Mouse (Mus musculus) cerebellum, adult 11-12 months (tissue): ENCODE results near the gene Foxe3.

Source experiments
- DNase-seq: peaks from one replicate; pipeline ENCODE4 v3.0.0; 2022

Gene Foxe3

GRCm38 (mm10) chr4:114916056-114916455, 9.8 kb downstream of the Foxe3 start:
- no peak for DNase-seq

- DNase-seq: no peak
Observed at GRCm38 (mm10) chr4:114913594-114913962, 12.2 kb downstream of the Foxe3 start.

- no peak for DNase-seq
Observed at GRCm38 (mm10) chr4:114912705-114913593, 12.9 kb downstream of the Foxe3 start.

DNA sequence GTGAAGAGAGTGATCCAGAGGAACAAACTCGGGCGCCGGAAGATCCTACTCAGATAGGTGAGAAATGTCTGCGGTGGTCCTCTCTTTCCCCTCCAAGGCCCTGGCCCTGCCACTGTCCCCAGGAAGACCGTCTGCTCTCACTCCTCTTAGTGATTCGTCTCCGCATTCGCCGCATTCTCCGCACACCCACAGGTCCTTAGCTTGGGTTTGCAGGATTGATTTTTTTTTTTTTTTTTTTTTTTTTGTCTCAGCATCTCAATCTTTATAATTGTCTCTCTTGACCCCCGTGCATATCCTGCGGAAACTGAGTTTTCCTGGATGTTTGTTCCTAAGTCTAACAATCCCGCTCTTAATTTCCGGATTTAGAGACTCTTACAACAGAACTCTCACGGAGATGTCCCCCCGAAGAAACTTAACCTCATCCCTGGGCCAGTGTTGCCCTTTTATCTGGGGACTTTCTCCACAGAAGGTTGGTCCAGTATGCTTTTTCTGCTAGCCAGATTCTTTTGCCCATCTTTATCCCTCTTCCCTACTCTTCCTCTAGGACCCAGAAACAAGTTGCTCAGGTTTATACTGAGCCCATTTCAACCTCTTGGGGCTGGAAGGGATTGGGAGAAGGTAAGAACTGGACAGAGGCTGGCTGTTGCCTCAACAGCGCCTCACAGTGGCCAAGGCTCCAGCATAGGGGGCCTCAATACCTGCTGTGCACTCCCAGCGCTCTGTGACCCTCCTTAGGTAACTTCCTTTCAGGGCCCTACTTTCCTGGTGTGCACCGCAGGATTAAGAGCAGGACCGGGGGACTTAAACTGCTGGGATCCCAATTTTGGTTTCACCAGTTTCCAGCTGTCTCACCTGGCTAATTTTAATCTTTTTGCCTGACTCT, 16.0 kb downstream of the Foxe3 start:
- DNase-seq: no peak

- peak; percentile 25 for DNase-seq
Observed at GRCm38 (mm10) chr4:114908829-114909601, 16.8 kb downstream of the Foxe3 start, which contains the start of gene Foxd2. Foxd2 (minus strand) TSS chr4:114908873.

DNA sequence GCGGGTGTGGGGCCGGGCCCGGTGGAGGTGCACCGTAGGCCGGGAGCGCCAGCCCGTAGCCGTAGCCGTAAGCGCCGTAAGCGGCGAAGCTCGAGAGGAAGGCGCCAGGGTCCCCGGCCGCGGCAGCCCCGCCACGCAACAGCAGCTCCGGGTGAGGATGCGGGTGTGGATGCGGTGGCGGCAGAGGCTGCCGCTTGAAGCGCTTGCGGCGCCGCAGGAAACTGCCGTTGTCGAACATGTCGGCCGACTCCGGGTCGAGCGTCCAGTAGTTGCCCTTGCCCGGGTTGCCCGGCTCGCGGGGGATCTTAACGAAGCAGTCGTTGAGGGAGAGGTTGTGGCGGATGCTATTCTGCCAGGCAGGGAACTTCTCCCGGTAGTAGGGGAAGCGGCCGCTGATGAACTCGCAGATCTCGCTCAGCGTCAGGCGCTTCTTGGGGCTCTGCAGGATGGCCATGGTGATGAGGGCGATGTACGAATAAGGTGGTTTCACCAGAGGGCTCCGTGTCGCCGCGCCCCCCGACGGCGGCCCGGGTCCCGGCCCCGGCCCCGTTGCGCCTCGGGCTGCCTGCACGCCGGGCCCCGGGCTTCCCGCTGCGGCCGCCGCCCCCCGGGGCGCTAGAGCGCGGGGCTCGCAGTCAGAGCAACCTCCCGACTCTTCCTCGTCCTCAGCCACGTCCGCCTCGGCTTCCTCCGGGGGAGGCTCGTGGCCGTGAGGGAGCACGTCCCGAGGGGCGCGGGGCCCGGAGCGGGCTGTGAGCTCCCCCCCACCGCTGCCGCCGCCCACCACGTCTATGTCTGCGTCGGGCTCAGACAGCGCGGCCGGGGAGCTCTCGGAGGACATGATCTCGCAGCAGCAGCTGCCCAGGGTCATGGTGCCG, 17.6 kb downstream of the Foxe3 start:
- no peak for DNase-seq

- DNase-seq: no peak
Observed at GRCm38 (mm10) chr4:114907056-114907917, 18.5 kb downstream of the Foxe3 start.

DNA sequence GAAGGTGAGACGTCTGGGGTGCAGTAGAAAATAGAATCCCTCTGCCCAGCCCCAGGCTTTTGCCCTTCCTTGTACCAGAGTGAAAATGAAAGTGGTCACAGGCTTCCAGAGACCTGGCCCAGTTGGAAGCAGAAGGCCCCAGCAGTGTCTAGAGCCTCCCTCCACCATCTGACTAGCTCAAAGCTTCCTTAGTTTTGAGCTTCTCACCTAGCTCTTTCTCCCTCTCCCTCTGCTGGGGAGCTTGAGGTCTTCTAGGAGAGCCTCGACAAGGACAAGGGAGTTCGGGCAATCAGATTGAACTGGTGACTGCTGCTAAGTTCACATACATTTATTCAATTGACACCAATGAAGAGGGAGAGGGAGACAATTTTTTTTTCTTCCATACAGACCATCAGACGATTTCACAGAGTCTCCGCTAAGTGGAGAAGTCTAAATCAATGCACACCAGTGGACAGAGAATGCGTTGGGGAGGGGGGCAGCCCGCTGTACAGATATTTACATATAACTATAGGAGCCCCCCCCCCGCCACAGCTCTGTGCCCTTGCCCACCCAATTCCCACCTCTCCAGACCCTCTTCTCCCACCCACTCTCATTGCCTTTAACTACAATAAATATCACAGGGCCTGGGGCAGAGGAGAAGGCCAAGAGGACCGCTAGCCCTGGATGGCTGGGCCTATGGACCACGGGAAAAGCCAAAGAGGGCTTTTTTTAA, 19.7 kb downstream of the Foxe3 start:
- DNase-seq: no peak

DNA sequence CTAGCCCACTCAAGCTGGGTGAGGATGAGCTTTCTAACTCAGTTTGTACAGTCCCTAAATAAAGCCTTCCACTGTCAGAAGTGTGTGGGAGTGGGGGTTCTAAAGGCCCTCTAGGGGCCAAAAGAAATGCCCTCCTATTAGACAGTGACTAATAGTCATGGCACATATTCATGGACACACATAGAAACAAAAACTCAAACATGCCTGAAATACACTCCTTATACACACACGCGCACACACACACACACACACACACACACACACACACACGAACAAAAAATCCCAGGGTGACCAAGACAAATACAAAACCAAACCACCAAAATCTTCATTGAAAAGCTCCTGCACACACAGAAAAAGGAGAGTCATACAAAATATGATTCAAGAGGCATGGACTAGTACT, 20.3 kb downstream of the Foxe3 start:
- no peak for DNase-seq

- DNase-seq: no peak
Observed at GRCm38 (mm10) chr4:114903422-114903782, 22.4 kb downstream of the Foxe3 start.

DNA sequence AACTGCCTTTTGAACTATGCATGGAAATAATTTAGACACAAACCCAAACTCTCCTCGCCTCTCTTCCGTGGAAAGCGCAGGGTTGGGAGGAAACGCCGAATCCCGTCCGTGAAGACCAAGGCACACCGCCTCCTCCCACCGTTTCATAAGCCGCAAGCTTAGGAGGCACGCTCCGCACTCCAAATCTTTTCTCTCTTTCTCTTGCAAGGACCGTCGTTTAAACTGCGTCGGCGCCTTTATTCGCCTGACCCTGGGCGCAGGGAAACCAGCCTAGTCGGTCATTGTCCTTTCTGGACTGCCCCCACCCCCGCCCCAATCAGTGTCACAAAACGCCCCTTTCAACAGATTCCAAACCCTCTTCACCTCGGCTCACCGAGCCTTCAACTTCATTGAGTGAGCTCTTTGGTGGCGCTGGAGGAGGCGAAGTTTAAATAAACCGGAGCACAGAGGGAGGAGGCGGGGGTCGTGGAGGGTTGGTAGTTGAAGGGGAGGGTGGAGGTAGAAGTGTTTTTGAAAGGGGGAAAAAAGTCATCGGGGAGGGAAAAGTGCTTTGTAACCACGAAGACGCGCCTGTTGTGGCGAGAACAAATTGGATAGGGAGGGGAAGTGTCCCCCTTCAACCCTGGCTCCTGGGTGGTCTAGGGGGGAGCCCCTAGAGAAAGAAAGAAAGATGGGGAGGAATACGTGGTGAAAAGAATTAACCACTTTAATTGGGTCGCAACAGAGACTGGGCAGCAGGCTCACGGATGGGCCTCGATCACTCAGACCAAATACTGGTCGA, 23.0 kb downstream of the Foxe3 start:
- DNase-seq: no peak

DNA sequence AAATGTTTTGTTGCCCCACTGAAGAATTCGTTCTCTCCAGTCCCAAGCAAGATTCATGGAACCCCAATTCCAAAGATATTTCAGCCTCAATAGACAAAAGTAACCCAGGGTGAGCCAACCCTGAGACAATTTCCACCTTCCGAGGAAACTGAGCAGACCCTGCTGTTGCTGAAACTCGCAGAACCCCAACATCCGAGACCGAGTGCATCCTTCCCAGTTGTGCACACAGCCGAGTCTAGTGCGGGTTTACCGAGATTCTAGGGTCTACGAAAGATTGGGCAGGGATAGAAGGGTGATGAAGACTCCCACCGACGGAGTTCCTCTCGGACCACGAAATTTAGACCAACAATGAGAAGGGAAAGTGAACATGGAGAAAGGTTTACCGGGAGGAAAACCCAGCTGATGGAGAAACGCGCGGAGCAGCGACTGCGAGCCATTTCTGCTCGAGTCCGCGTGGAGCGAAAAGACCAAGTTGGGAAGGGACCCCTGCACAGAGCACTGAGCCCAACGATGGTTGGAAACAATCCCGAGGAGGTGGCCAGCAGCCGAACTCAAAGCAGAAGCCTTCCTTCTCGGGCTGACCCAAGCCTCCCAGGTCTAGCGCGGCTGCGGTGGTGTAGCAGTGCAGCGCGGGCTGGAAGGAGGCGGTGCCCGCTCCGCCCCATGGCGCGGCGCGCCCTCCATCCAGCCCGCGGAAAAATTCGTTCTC, 24.0 kb downstream of the Foxe3 start:
- no peak for DNase-seq

GRCm38 (mm10) chr4:114900866-114901642, 24.8 kb downstream of the Foxe3 start:
- DNase-seq: no peak

GRCm38 (mm10) chr4:114899885-114900284, 25.9 kb downstream of the Foxe3 start:
- DNase-seq: no peak

DNA sequence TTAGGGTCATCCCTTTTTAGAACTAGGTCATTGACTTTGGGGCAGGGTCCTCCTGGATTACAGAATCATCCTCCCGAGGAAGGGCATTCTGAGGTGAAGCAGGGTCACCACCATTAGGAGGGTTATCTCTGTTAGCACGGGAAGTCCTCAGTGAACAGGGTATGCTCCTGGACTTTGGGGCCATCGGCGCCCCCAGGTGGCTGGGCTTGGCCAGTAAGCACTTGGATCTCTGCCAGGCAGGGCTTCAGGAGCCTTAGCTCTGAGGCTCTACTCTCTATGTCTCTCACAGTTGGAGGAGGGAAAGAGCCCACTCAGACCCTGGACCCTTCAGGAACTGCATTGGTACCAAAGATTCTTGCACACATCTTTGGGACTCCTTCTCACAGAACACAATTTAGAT, 28.0 kb downstream of the Foxe3 start:
- DNase-seq: no peak

GRCm38 (mm10) chr4:114882232-114882631, 43.6 kb downstream of the Foxe3 start:
- no peak for DNase-seq

GRCm38 (mm10) chr4:114876441-114876972, 49.3 kb downstream of the Foxe3 start:
- no peak for DNase-seq
